In the genomic region with DNA sequence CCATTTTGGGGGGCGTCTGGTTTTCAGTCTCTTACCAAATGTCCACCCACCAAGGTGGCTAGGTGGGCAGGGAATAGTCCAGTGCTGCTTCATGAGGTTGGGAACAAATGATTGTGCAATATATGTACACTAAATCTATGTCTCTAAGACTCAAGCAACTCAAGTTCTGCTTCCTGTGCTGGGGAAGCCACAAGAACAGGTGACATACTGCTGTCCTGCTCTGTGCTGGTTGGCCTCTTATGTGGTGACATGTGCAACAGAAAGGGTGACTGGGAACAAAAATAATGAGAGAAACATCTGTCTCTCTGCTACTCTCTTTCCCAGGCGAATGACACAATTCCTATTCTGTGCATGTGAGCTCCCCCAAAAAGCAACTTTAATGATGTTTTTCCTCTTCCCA, we compare ENCODE assay signal across 25 mouse cellular contexts.
A peak's percentile ranks its signal among the peaks of the same experiment; 100 is the strongest.
DNase-seq lines count a peak whose midpoint lies in the region; ATAC-seq and TF ChIP-seq lines count a peak whose summit lies in the region.
"Had no signal": no experiment of that assay in that cellular context is flagged by ENCODE, and none has a peak within 500 bp of the region (broad histone marks: within the 10 kb centered on the region; RNA-seq: fewer than 3 reads in every experiment).

No protein-coding gene starts in this region.

- peak; percentile 21; the same call in 1 of the 2 replicates for ATAC-seq in liver, postnatal 0 days
- ATAC-seq in liver, embryonic 11.5 days (replicated peaks; ENCODE audit: low FRiP score) = no peak
- ATAC-seq: forebrain, embryonic 14.5 days; hindbrain, embryonic 16.5 days; midbrain, embryonic 16.5 days had no signal

- H3K4me2 ChIP-seq in liver, postnatal 0 days (ENCODE audit: low read depth, low read length) = no peak overlapping the region
- no peak overlapping the region for H3K4me2 ChIP-seq in liver, embryonic 11.5 days
- H3K4me2 ChIP-seq in myocyte (ENCODE audit: low read depth) = no peak overlapping the region
- H3K4me2 ChIP-seq: embryonic facial prominence, embryonic 12.5 days; heart, embryonic 12.5 days had no signal

- H3K9ac ChIP-seq in liver, postnatal 0 days (replicated peaks) = no peak overlapping the region
- no peak overlapping the region for H3K9ac ChIP-seq in liver, embryonic 11.5 days (ENCODE audit: low read depth, low read length)
- H3K9ac ChIP-seq: embryonic facial prominence, embryonic 12.5 days; heart, embryonic 12.5 days had no signal

- no peaks in the 10 kb centered on the region for H3K36me3 ChIP-seq in liver, postnatal 0 days (replicated peaks; ENCODE audit: insufficient read depth, low read length)
- H3K36me3 ChIP-seq in liver, embryonic 11.5 days (ENCODE audit: control insufficient read depth, insufficient read depth, low read length) = no peaks in the 10 kb centered on the region
- H3K36me3 ChIP-seq in myocyte (ENCODE audit: control insufficient read depth, insufficient read depth) = no peaks in the 10 kb centered on the region
- H3K36me3 ChIP-seq: embryonic facial prominence, embryonic 12.5 days; heart, embryonic 12.5 days had no signal

- no peak for TF ChIP-seq CTCF in liver, postnatal 0 days (IDR thresholded peaks at IDR 0.05; ENCODE audit: low read depth)

- no peaks in the 10 kb centered on the region for H3K4me1 ChIP-seq in liver, postnatal 0 days (ENCODE audit: insufficient read depth)
- H3K4me1 ChIP-seq in liver, embryonic 11.5 days (replicated peaks; ENCODE audit: control insufficient read depth, insufficient read depth, low read length) = no peaks in the 10 kb centered on the region
- H3K4me1 ChIP-seq: embryonic facial prominence, embryonic 12.5 days; heart, embryonic 12.5 days had no signal

- no peaks in the 10 kb centered on the region for H3K79me2 ChIP-seq in myocyte (ENCODE audit: control insufficient read depth, insufficient read depth)

- 54% methylated on average over 2 of the region's 2 CpGs for WGBS in liver, postnatal 0 days (ENCODE audit: insufficient replicate concordance)
- WGBS in liver, embryonic 11.5 days = 72% methylated on average over 2 of the region's 2 CpGs

- H3K27ac ChIP-seq in liver, postnatal 0 days (ENCODE audit: low read depth) = no peak overlapping the region
- no peak overlapping the region for H3K27ac ChIP-seq in liver, embryonic 11.5 days (ENCODE audit: low read depth, low read length)
- H3K27ac ChIP-seq: embryonic facial prominence, embryonic 12.5 days; layer of hippocampus, adult 2 months; left cerebral cortex, adult 2 months had no signal

- no peak for TF ChIP-seq POLR2A in myocyte (IDR thresholded peaks at IDR 0.05; ENCODE audit: insufficient read length, low read depth)

- no peak overlapping the region for H3K4me3 ChIP-seq in liver, postnatal 0 days (ENCODE audit: low read depth, low read length)
- no peak overlapping the region for H3K4me3 ChIP-seq in liver, embryonic 11.5 days (ENCODE audit: low read depth, low read length)
- no peak overlapping the region for H3K4me3 ChIP-seq in myocyte
- H3K4me3 ChIP-seq: embryonic facial prominence, embryonic 12.5 days; erythroblast, embryonic 14.5 days; heart, embryonic 12.5 days; layer of hippocampus, adult 2 months; left cerebral cortex, adult 2 months had no signal

- H3K27me3 ChIP-seq in liver, postnatal 0 days (ENCODE audit: insufficient read depth, low read length) = no peaks in the 10 kb centered on the region
- no peaks in the 10 kb centered on the region for H3K27me3 ChIP-seq in liver, embryonic 11.5 days (replicated peaks; ENCODE audit: control insufficient read depth, insufficient read depth, low read length)
- no peaks in the 10 kb centered on the region for H3K27me3 ChIP-seq in myocyte (ENCODE audit: control insufficient read depth, insufficient read depth, insufficient read length)
- H3K27me3 ChIP-seq: embryonic facial prominence, embryonic 12.5 days; heart, embryonic 12.5 days had no signal

- no peak for TF ChIP-seq EP300 in liver, postnatal 0 days (IDR thresholded peaks at IDR 0.05; ENCODE audit: low read depth)

- no peaks in the 10 kb centered on the region for H3K9me3 ChIP-seq in liver, postnatal 0 days (ENCODE audit: low read length)
- H3K9me3 ChIP-seq in liver, embryonic 11.5 days (ENCODE audit: control insufficient read depth, low read length) = no peaks in the 10 kb centered on the region
- H3K9me3 ChIP-seq: embryonic facial prominence, embryonic 12.5 days; heart, embryonic 12.5 days had no signal

- no peak for DNase-seq in liver, postnatal 0 days
- DNase-seq in liver, embryonic 11.5 days (ENCODE audit: low spot score) = no peak
- DNase-seq in thymus, postnatal 10 days (ENCODE audit: low spot score in 2 of 2) = peak; percentile 24
- DNase-seq in lung, postnatal 4 days = no peak
- DNase-seq in testis, postnatal 14 days (ENCODE audit: low spot score) = no peak
- DNase-seq in ovary, postnatal 36 days (ENCODE audit: low spot score) = no peak
- DNase-seq: cerebellum, adult 2 months; gastrocnemius, postnatal 10 days; heart, postnatal 14 days; kidney, adult 2 months; kidney, postnatal 10 days; left cerebral cortex, postnatal 4 days; liver; lung, adult 18-20 months; lung, postnatal 14 days; spleen, adult 18-20 months had no signal

- no peak overlapping the region for H3ac ChIP-seq in myocyte (ENCODE audit: control insufficient read depth, insufficient read length)

TF ChIP-seq in myocyte, 11 proteins besides CTCF, POLR2A, EP300 and RAD21:
- no peak for TF ChIP-seq POLR2AphosphoS2 (IDR thresholded peaks at IDR 0.05; ENCODE audit: insufficient read length, low read depth)
- TF ChIP-seq REST (IDR thresholded peaks at IDR 0.05; ENCODE audit: insufficient read depth, insufficient read length) = no peak
- TF ChIP-seq CEBPB (IDR thresholded peaks at IDR 0.05; ENCODE audit: insufficient read depth, poor library complexity, severe bottlenecking) = 0 out of 2 replicates have a peak, but pooled peaks have one; percentile 21
- TF ChIP-seq TCF12 (IDR thresholded peaks at IDR 0.05; ENCODE audit: insufficient read depth, poor library complexity, severe bottlenecking) = no peak
- no peak for TF ChIP-seq USF1 (IDR thresholded peaks at IDR 0.05; ENCODE audit: low read depth)
- TF ChIP-seq MYOG (IDR thresholded peaks at IDR 0.05; ENCODE audit: control insufficient read depth in 1 of 3, insufficient read depth in 1 of 3, insufficient read length in 2 of 3, low read depth in 2 of 3) = no peak

Comparison
In these comparisons a context has a peak if more than half of its experiments do, and no peak if none do; other contexts are left out.
1. DNase-seq: peak in thymus, postnatal 10 days (2 of 2); none in liver, postnatal 0 days (single experiment), liver, embryonic 11.5 days (single experiment), lung, postnatal 4 days (0 of 2), testis, postnatal 14 days (single experiment) and ovary, postnatal 36 days (single experiment).